Mouse (Mus musculus): Measurements from ENCODE around the gene Btg2. TPM values are rescaled to one million over a fixed set of nuclear protein-coding genes. Genes with fewer than 3 reads are reported as not detected.

Btg2 gene
- polyA plus RNA-seq, 1 experiment from 2014 or later: 36.9 TPM

DNA sequence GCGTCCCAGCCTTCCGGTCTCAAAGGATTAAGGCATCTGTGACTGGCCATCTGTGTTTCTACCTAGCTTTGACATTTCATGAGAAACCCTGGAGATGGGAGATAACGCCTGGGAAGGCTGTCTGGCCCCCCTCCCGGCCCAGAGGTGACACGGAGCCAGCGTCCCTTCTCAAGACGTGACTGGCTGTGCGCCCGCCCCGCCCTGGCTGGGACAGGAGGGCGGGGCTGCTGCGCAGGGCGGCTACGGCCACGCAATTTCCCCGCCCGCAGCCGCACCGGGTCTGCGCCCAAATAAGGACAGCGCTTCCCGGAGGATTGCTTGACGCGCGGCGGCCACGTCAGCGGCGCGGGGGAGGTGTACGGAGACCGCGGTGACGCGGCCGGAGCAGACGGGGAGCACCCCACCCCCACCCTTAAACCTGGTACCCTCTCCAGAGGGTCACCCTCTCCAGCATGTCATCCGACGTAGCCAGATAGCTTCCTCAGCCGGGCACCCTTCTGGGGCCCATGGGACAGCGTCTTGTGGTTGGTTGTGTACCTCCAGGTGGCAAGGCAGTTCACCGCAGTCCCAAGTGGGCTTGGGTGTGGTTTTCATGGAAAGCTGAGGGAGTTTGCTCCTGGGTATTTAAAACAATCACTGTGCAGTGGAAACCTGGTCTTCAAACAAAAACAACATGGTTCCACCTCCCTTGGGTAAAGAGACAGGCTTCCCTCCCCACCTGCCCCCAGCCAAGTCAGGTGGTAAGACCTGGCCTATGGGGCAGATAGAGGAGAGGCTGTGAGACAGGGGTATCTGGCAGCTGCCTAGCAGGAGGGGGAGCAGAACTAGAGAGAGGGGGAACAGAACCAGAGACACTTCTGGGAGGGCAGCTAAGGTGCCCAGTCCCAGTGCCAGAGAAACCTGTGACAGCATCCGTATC, 14.2 kb upstream of the Btg2 start:
- H3K9ac ChIP-seq (ENCODE audit: low read length): peak overlapping the region; percentile 74
- ATAC-seq (ENCODE audit: insufficient number of reproducible peaks, insufficient read depth, low FRiP score, low read depth): peak; percentile 94
- peak overlapping the region; percentile 46 to 54 for H3K4me3 ChIP-seq (ENCODE audit: control insufficient read depth in 1 of 2, insufficient read depth in 1 of 2, low read depth in 1 of 2, low read length in 2 of 2)
- no peaks in the 10 kb centered on the region for H3K9me3 ChIP-seq (ENCODE audit: control insufficient read depth, low read length)
- H3K4me2 ChIP-seq (ENCODE audit: low read length): peak overlapping the region; percentile 75
- no peaks in the 10 kb centered on the region for H3K27me3 ChIP-seq (ENCODE audit: control insufficient read depth, insufficient read depth, low read length)
- peaks cover 44 to 48% of the 10 kb centered on the region in 2 experiments for H3K4me1 ChIP-seq (ENCODE audit: control insufficient read depth in 2 of 2, insufficient read depth in 2 of 2, low read length in 2 of 2)
- no peaks in the 10 kb centered on the region for H3K36me3 ChIP-seq (ENCODE audit: control insufficient read depth, insufficient read depth, low read length)
- peak overlapping the region; percentile 93 to 97 for H3K27ac ChIP-seq (replicated peaks in 1 of 2; ENCODE audit: control insufficient read depth in 1 of 2, insufficient read depth in 1 of 2, low read depth in 2 of 2, low read length in 2 of 2)
- 1% methylated on average over 43 of the region's 43 CpGs for WGBS

DNA sequence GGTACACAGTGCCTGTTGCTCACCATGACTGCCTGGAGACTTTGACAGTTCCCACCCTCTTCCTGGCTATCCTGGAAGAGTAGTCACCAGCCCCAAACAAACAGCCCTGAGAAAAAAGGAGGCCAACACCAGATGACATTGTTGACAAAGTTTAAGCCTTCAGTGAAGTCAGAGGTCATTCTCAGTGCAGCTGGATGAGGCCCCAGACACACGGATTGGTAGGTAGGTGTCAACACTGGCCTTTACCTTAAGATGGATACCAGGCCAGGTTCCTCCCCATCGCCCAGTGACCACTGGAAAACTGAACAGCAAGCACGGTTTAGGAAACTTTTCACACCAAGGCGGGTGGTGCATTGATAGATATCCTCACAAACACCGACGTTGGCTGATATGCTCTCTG, 13.4 kb upstream of the Btg2 start:
- peak overlapping the region; percentile 75 for H3K4me2 ChIP-seq (ENCODE audit: low read length)
- 11% methylated on average over 6 of the region's 6 CpGs for WGBS
- ATAC-seq (ENCODE audit: insufficient number of reproducible peaks, insufficient read depth, low FRiP score, low read depth): no peak
- H3K4me3 ChIP-seq (ENCODE audit: control insufficient read depth in 1 of 2, insufficient read depth in 1 of 2, low read depth in 1 of 2, low read length in 2 of 2): peak overlapping the region; percentile 24 to 46; a peak in 3 of 4 replicates
- peaks cover 37 to 42% of the 10 kb centered on the region in 2 experiments for H3K4me1 ChIP-seq (ENCODE audit: control insufficient read depth in 2 of 2, insufficient read depth in 2 of 2, low read length in 2 of 2)
- H3K36me3 ChIP-seq (ENCODE audit: control insufficient read depth, insufficient read depth, low read length): no peaks in the 10 kb centered on the region
- no peaks in the 10 kb centered on the region for H3K27me3 ChIP-seq (ENCODE audit: control insufficient read depth, insufficient read depth, low read length)
- H3K9ac ChIP-seq (ENCODE audit: low read length): peak overlapping the region; percentile 74
- peak overlapping the region; percentile 91 to 93 for H3K27ac ChIP-seq (replicated peaks in 1 of 2; ENCODE audit: control insufficient read depth in 1 of 2, insufficient read depth in 1 of 2, low read depth in 2 of 2, low read length in 2 of 2)
- H3K9me3 ChIP-seq (ENCODE audit: control insufficient read depth, low read length): no peaks in the 10 kb centered on the region

DNA sequence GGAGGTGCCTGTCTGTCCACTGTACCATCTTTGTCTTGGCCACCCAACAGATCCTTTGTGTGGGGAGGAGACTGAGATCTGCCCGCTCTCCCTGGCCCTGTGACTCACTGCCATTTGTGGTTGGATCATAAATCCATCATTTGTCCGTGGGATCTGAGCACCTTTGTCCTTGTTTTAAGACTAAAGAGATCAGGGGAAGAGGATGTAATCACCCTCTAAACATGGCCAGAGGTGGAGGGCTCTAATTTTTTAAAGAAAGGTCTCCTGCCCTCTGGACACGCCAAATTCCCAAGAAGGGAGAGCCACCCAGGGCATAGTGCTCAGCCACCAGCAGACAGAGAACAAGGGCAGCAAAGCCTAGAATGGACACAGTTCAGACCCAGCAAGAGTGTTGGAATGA, 12.9 kb upstream of the Btg2 start:
- no peak overlapping the region for H3K4me3 ChIP-seq (ENCODE audit: control insufficient read depth in 1 of 2, insufficient read depth in 1 of 2, low read depth in 1 of 2, low read length in 2 of 2)
- H3K27ac ChIP-seq (replicated peaks in 1 of 2; ENCODE audit: control insufficient read depth in 1 of 2, insufficient read depth in 1 of 2, low read depth in 2 of 2, low read length in 2 of 2): peak overlapping the region; percentile 91 to 93
- H3K4me1 ChIP-seq (ENCODE audit: control insufficient read depth in 2 of 2, insufficient read depth in 2 of 2, low read length in 2 of 2): peaks cover 36 to 42% of the 10 kb centered on the region in 2 experiments
- no peaks in the 10 kb centered on the region for H3K36me3 ChIP-seq (ENCODE audit: control insufficient read depth, insufficient read depth, low read length)
- no peaks in the 10 kb centered on the region for H3K9me3 ChIP-seq (ENCODE audit: control insufficient read depth, low read length)
- H3K27me3 ChIP-seq (ENCODE audit: control insufficient read depth, insufficient read depth, low read length): no peaks in the 10 kb centered on the region
- ATAC-seq (ENCODE audit: insufficient number of reproducible peaks, insufficient read depth, low FRiP score, low read depth): no peak
- H3K4me2 ChIP-seq (ENCODE audit: low read length): no peak overlapping the region
- no peak overlapping the region for H3K9ac ChIP-seq (ENCODE audit: low read length)
- WGBS: 92% methylated on average over 3 of the region's 3 CpGs

DNA sequence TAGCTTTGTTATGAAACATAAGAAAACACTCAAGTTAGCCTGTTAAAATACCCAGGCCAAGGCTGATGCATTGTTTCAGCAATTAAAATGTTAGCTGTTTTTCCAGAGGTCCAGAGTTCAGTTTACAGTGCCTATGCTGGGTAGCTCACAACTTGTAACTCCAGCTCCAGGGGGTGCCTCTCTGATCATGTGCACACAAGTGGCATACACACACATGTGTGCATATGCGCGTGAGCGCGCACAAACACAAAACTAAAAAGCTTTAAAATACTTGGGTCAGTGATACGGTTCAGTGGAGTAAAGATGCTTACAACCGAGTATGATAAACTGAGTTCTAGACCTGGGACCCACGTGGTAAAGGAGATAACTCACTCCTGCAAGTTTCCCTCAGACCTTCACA, 10.2 kb upstream of the Btg2 start:
- Histone ChIP-seq H3K27ac (replicated peaks in 1 of 2; ENCODE audit: control insufficient read depth in 1 of 2, insufficient read depth in 1 of 2, low read depth in 2 of 2, low read length in 2 of 2) (no peak overlapping the region), H3K9me3 (ENCODE audit: control insufficient read depth, low read length) (no peaks in the 10 kb centered on the region), H3K4me3 (ENCODE audit: control insufficient read depth in 1 of 2, insufficient read depth in 1 of 2, low read depth in 1 of 2, low read length in 2 of 2) (no peak overlapping the region), H3K27me3 (ENCODE audit: control insufficient read depth, insufficient read depth, low read length) (no peaks in the 10 kb centered on the region), H3K4me2 (ENCODE audit: low read length) (no peak overlapping the region), H3K9ac (ENCODE audit: low read length) (no peak overlapping the region), H3K4me1 (ENCODE audit: control insufficient read depth in 2 of 2, insufficient read depth in 2 of 2, low read length in 2 of 2) (peaks cover 33 to 40% of the 10 kb centered on the region in 2 experiments), H3K36me3 (ENCODE audit: control insufficient read depth, insufficient read depth, low read length) (no peaks in the 10 kb centered on the region)
- WGBS: 89% methylated on average over 7 of the region's 7 CpGs
- ATAC-seq (ENCODE audit: insufficient number of reproducible peaks, insufficient read depth, low FRiP score, low read depth): no peak

DNA sequence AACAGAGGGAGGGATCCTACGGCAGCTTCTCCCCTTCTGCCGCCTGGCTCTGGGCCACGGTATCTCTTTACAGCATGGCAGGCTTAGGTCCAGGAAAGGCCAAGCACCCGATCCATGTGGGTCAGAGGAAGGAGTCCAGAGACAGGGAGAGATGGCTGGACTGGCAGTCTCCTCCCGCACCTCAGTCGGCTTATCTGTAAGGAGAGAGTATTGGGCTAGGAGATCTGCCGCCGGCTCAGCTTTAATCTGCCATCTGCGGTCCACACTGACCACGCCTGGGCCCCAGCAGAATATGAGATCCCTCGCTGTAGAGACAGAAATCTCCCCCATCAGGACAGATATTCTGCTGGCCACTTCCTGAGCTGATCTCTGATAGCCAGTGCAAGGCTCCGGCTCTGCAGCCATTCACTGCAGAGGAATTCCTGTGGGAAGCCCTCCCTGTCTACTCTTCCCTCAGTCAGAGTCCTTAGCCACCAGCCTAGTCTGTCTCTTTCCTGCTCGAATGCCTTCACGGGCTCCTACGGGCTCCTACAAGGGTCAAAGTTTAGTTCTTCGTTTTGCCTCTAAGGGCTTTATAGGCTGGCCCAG, 8.0 kb upstream of the Btg2 start:
- 10% methylated on average over 16 of the region's 16 CpGs for WGBS
- ATAC-seq (ENCODE audit: insufficient number of reproducible peaks, insufficient read depth, low FRiP score, low read depth): no peak
- H3K9ac ChIP-seq (ENCODE audit: low read length): peak overlapping the region; percentile 67

DNA sequence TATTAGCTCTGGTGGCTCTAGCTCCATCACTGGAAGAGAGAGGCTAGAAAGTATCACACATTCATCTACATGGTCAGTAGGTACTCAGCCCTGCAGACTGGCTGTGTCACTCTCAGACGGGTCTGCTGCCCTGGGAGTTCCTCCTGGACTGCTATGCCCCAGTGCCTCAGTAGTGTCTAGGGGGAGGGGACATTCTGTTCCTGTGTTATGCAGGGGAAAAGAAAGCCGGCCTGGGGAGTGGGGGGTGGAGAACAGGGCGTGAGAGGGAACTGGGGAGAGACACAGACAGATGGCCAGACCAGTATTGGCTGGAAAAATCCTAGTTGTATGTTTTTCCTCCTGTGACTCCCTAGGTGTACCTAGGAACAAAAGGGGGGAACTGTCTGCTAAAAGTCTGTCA, 7.1 kb upstream of the Btg2 start:
- Histone ChIP-seq H3K9me3 (ENCODE audit: control insufficient read depth, low read length) (no peaks in the 10 kb centered on the region), H3K36me3 (ENCODE audit: control insufficient read depth, insufficient read depth, low read length) (no peaks in the 10 kb centered on the region), H3K27ac (replicated peaks in 1 of 2; ENCODE audit: control insufficient read depth in 1 of 2, insufficient read depth in 1 of 2, low read depth in 2 of 2, low read length in 2 of 2) (peak overlapping the region; percentile 53 to 81; a peak in 3 of 4 replicates), H3K4me2 (ENCODE audit: low read length) (no peak overlapping the region), H3K27me3 (ENCODE audit: control insufficient read depth, insufficient read depth, low read length) (no peaks in the 10 kb centered on the region), H3K9ac (ENCODE audit: low read length) (peak overlapping the region; percentile 67; the same call in 1 of the 2 replicates), H3K4me1 (ENCODE audit: control insufficient read depth in 2 of 2, insufficient read depth in 2 of 2, low read length in 2 of 2) (peaks cover 35 to 43% of the 10 kb centered on the region in 2 experiments), H3K4me3 (ENCODE audit: control insufficient read depth in 1 of 2, insufficient read depth in 1 of 2, low read depth in 1 of 2, low read length in 2 of 2) (no peak overlapping the region)
- 46% methylated on average over 3 of the region's 3 CpGs for WGBS
- ATAC-seq (ENCODE audit: insufficient number of reproducible peaks, insufficient read depth, low FRiP score, low read depth): no peak

More for the DNA sequence above, 8.0 kb upstream of the Btg2 start:
- H3K4me3 ChIP-seq (ENCODE audit: control insufficient read depth in 1 of 2, insufficient read depth in 1 of 2, low read depth in 1 of 2, low read length in 2 of 2): peak overlapping the region; percentile 6 to 9; a peak in 2 of 4 replicates
- no peaks in the 10 kb centered on the region for H3K36me3 ChIP-seq (ENCODE audit: control insufficient read depth, insufficient read depth, low read length)
- H3K4me1 ChIP-seq (ENCODE audit: control insufficient read depth in 2 of 2, insufficient read depth in 2 of 2, low read length in 2 of 2): peaks cover 35 to 43% of the 10 kb centered on the region in 2 experiments
- H3K27me3 ChIP-seq (ENCODE audit: control insufficient read depth, insufficient read depth, low read length): no peaks in the 10 kb centered on the region
- peak overlapping the region; percentile 55 for H3K4me2 ChIP-seq (ENCODE audit: low read length)
- H3K9me3 ChIP-seq (ENCODE audit: control insufficient read depth, low read length): no peaks in the 10 kb centered on the region
- peak overlapping the region; percentile 53 to 81 for H3K27ac ChIP-seq (replicated peaks in 1 of 2; ENCODE audit: control insufficient read depth in 1 of 2, insufficient read depth in 1 of 2, low read depth in 2 of 2, low read length in 2 of 2)

DNA sequence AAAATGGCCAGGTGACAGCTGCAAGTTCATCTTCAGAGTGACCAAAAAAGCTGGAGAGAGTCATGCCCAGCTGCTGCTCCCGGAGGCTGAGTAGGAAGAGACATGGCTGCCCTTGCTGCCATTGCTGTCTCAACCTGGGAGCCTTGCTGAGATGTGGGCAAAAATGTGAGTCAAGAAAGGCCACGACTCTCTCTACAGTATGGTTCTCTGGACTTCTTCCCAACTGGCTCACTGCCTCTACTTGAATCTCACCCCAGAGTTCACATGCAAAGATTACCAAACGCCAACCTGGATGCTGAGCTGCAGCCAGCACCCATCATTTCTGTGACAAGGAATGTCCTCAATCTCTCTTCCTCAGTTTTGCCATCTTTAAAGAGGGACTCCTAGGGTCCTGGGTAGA, 5.2 kb upstream of the Btg2 start:
- H3K4me1 ChIP-seq (ENCODE audit: control insufficient read depth in 2 of 2, insufficient read depth in 2 of 2, low read length in 2 of 2): peaks cover 44 to 55% of the 10 kb centered on the region in 2 experiments
- no peak overlapping the region for H3K4me2 ChIP-seq (ENCODE audit: low read length)
- H3K4me3 ChIP-seq (ENCODE audit: control insufficient read depth in 1 of 2, insufficient read depth in 1 of 2, low read depth in 1 of 2, low read length in 2 of 2): no peak overlapping the region
- peak overlapping the region; percentile 60; the same call in 1 of the 2 replicates for H3K9ac ChIP-seq (ENCODE audit: low read length)
- ATAC-seq (ENCODE audit: insufficient number of reproducible peaks, insufficient read depth, low FRiP score, low read depth): no peak
- H3K9me3 ChIP-seq (ENCODE audit: control insufficient read depth, low read length): no peaks in the 10 kb centered on the region
- H3K36me3 ChIP-seq (ENCODE audit: control insufficient read depth, insufficient read depth, low read length): no peaks in the 10 kb centered on the region
- peak overlapping the region; percentile 93 to 98 for H3K27ac ChIP-seq (replicated peaks in 1 of 2; ENCODE audit: control insufficient read depth in 1 of 2, insufficient read depth in 1 of 2, low read depth in 2 of 2, low read length in 2 of 2)
- no peaks in the 10 kb centered on the region for H3K27me3 ChIP-seq (ENCODE audit: control insufficient read depth, insufficient read depth, low read length)
- 81% methylated on average over 3 of the region's 3 CpGs for WGBS
